Mouse (Mus musculus): Measurements from ENCODE around the gene Hilpda. TPM values are rescaled to one million over a fixed set of nuclear protein-coding genes. Genes with fewer than 3 reads are reported as not detected.

Hilpda gene
- polyA plus RNA-seq, 1 experiment from 2014 or later = 54.6 TPM

DNA sequence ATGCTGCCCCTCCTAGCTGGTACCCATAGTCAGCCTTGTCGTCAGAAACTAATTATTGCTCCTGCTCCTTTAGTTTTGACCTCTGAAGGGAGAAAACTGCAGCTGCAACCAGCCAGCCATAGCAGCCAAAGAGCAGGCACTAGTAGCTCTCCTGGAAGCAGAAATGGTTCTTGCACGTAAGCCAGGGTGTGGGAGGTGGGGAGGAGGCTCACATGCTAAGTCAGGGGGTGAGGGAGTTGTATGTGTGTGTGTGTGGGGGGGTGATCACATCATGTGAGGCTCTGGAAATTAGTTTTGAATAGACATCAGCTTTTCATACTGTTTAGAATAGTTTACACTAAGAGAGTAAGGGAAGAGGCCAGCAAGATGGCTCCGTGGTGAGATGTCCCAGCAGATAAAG, 45.7 kb downstream of the Hilpda start:
- H3K4me2 ChIP-seq (ENCODE audit: low read length) = no peak overlapping the region
- no peaks in the 10 kb centered on the region for H3K9me3 ChIP-seq (replicated peaks; ENCODE audit: control insufficient read depth, low read length)
- WGBS = 71% methylated on average over 3 of the region's 3 CpGs
- ATAC-seq (no peak), DNase-seq (ENCODE audit: low spot score) (no peak)
- no peak overlapping the region for H3K9ac ChIP-seq (ENCODE audit: low read length)
- H3K4me3 ChIP-seq (ENCODE audit: low read depth, low read length) = no peak overlapping the region
- no peaks in the 10 kb centered on the region for H3K36me3 ChIP-seq (ENCODE audit: control insufficient read depth, insufficient read depth, low read length)
- no peaks in the 10 kb centered on the region for H3K27me3 ChIP-seq (replicated peaks; ENCODE audit: control insufficient read depth, insufficient read depth, low read length)
- no peak overlapping the region for H3K27ac ChIP-seq (ENCODE audit: low read depth, low read length)
- no peaks in the 10 kb centered on the region for H3K4me1 ChIP-seq (ENCODE audit: control insufficient read depth, insufficient read depth, low read length)

DNA sequence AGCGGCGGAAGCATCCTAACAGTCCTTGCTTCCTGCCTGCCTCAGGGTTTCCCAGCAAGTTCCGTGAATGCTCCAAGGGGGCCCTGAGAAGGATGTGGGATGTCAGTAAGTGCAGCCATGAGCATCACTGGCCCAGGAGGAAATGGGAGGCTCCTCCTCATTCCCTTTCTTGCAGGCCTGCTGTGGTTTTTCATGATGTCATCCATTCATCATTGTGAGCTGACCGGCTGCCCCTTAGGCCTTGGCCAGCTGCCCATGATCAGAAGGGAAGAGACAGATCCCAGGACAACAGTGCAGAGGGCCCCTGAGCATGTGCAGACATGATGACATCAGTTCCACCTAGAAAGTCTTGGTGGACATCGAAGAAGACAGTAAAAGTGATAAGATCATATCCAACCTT, 46.6 kb downstream of the Hilpda start, which contains the start of gene Fam71f1:
Gene Fam71f1, plus strand, starts transcription at position 262 of the 400 bp plus-strand sequence.
- Histone ChIP-seq H3K9ac (ENCODE audit: low read length) (no peak within 1 kb of the TSS), H3K4me3 (ENCODE audit: low read depth, low read length) (no peak within 1 kb of the TSS), H3K4me1 (ENCODE audit: control insufficient read depth, insufficient read depth, low read length) (no peaks in the 10 kb centered on the region), H3K36me3 (ENCODE audit: control insufficient read depth, insufficient read depth, low read length) (no peaks in the 10 kb centered on the region), H3K27me3 (replicated peaks; ENCODE audit: control insufficient read depth, insufficient read depth, low read length) (no peaks in the 10 kb centered on the region), H3K4me2 (ENCODE audit: low read length) (no peak within 1 kb of the TSS), H3K27ac (ENCODE audit: low read depth, low read length) (no peak within 1 kb of the TSS), H3K9me3 (replicated peaks; ENCODE audit: control insufficient read depth, low read length) (no peaks in the 10 kb centered on the region)
- DNase-seq (ENCODE audit: low spot score) (peak; percentile 3), ATAC-seq (no peak)
- WGBS = 62% methylated on average over 3 of the region's 5 CpGs

DNA sequence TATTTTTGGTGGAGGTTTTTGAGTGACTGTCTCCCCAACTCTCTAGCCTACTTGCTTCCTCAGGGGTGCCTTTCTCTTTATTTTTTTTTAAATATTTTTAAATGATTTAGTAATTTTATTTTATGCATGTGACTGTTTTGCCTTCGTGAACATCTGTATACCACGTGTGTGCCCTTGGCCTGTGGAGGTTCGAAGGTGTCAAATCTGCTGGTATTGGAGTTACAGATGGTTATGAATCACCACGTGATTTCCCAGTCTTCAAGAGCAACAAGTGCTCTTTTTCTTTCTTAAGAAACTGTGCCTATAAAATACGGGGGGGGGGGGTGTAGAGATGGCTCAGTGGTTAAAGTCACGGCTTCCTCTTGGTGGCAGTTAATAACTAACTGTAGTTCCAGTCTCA, 49.3 kb downstream of the Hilpda start:
- no peaks in the 10 kb centered on the region for H3K9me3 ChIP-seq (replicated peaks; ENCODE audit: control insufficient read depth, low read length)
- no peak overlapping the region for H3K4me2 ChIP-seq (ENCODE audit: low read length)
- H3K9ac ChIP-seq (ENCODE audit: low read length) = no peak overlapping the region
- ATAC-seq = no peak
- H3K27me3 ChIP-seq (replicated peaks; ENCODE audit: control insufficient read depth, insufficient read depth, low read length) = no peaks in the 10 kb centered on the region
- no peaks in the 10 kb centered on the region for H3K4me1 ChIP-seq (ENCODE audit: control insufficient read depth, insufficient read depth, low read length)
- no peak overlapping the region for H3K4me3 ChIP-seq (ENCODE audit: low read depth, low read length)
- no peaks in the 10 kb centered on the region for H3K36me3 ChIP-seq (ENCODE audit: control insufficient read depth, insufficient read depth, low read length)
- 80% methylated on average over 6 of the region's 6 CpGs for WGBS
- H3K27ac ChIP-seq (ENCODE audit: low read depth, low read length) = no peak overlapping the region
- DNase-seq (ENCODE audit: low spot score) = no peak

DNA sequence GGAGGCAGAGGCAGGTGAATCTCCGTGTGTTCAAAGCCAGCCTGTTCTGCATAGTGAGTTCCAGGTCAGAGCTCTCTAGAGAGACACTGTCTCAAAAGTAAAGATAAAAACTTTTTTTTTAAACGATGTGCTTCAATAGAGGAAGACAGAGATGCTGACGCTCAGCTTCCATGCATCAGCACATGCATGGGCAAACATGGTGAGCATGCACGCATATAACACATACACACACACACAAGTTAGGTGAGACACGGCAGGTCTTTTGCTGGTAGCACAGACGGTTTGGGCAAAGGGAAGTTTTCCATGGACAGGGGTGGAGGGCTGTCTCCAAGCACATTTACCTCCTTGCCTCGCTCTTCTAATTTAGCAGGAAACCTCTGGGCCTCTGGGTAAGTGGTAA, 49.9 kb downstream of the Hilpda start:
- DNase-seq (ENCODE audit: low spot score) = no peak
- WGBS = 91% methylated on average over 7 of the region's 7 CpGs
- Histone ChIP-seq H3K9me3 (replicated peaks; ENCODE audit: control insufficient read depth, low read length) (no peaks in the 10 kb centered on the region), H3K9ac (ENCODE audit: low read length) (no peak overlapping the region), H3K4me2 (ENCODE audit: low read length) (no peak overlapping the region), H3K27me3 (replicated peaks; ENCODE audit: control insufficient read depth, insufficient read depth, low read length) (no peaks in the 10 kb centered on the region), H3K36me3 (ENCODE audit: control insufficient read depth, insufficient read depth, low read length) (no peaks in the 10 kb centered on the region), H3K27ac (ENCODE audit: low read depth, low read length) (no peak overlapping the region), H3K4me3 (ENCODE audit: low read depth, low read length) (no peak overlapping the region), H3K4me1 (ENCODE audit: control insufficient read depth, insufficient read depth, low read length) (no peaks in the 10 kb centered on the region)
- ATAC-seq = no peak

DNA sequence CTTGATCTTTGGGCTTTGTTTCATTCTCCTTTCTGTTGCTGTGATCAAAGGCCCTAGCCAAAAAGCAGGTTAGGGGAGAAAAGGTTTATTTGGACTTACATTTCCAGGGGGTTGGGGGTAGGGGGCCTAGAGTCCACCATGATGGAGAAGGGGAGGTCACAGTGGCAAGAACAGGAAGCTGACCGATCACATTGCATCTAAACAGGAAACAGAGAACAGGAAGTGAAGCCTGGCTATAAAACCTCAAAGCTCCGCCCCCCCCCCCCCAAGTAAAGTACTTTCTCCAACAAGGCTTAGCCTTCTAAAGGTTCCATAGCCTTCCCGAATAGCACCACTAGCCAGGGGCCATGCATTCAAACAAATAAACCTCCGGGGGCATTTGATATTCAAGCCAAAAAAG, 50.4 kb downstream of the Hilpda start:
- H3K27ac ChIP-seq (ENCODE audit: low read depth, low read length) = no peak overlapping the region
- H3K4me2 ChIP-seq (ENCODE audit: low read length) = no peak overlapping the region
- no peak overlapping the region for H3K9ac ChIP-seq (ENCODE audit: low read length)
- no peak for DNase-seq (ENCODE audit: low spot score)
- no peaks in the 10 kb centered on the region for H3K27me3 ChIP-seq (replicated peaks; ENCODE audit: control insufficient read depth, insufficient read depth, low read length)
- H3K4me3 ChIP-seq (ENCODE audit: low read depth, low read length) = no peak overlapping the region
- H3K36me3 ChIP-seq (ENCODE audit: control insufficient read depth, insufficient read depth, low read length) = no peaks in the 10 kb centered on the region
- 88% methylated on average over 4 of the region's 4 CpGs for WGBS
- H3K9me3 ChIP-seq (replicated peaks; ENCODE audit: control insufficient read depth, low read length) = no peaks in the 10 kb centered on the region
- ATAC-seq = no peak
- no peaks in the 10 kb centered on the region for H3K4me1 ChIP-seq (ENCODE audit: control insufficient read depth, insufficient read depth, low read length)

Other genes with a start within 250 kb of the Hilpda start
- not detected in 2 replicates for gene Lep, start 212.3 kb upstream of the Hilpda start, polyA plus RNA-seq (2014; fragmentation: Nextera tagmentation; extraction: Ambion mirVana)
- 34.3 and 36.6 TPM in 2 replicates for gene Rbm28, start 107.5 kb upstream of the Hilpda start, polyA plus RNA-seq (2014; fragmentation: Nextera tagmentation; extraction: Ambion mirVana)
- 1.9 and 3.8 TPM in 2 replicates for gene Prrt4, start 92.9 kb upstream of the Hilpda start, polyA plus RNA-seq (2014; fragmentation: Nextera tagmentation; extraction: Ambion mirVana)
- gene Impdh1, start 56.1 kb upstream of the Hilpda start, polyA plus RNA-seq (2014; fragmentation: Nextera tagmentation; extraction: Ambion mirVana) = 34.5 and 50.2 TPM in 2 replicates
- 0.53 and 1.0 TPM in 2 replicates for gene Fam71f2, start 7.1 kb downstream of the Hilpda start, polyA plus RNA-seq (2014; fragmentation: Nextera tagmentation; extraction: Ambion mirVana)
- gene Fam71f1, start 46.7 kb downstream of the Hilpda start, polyA plus RNA-seq (2014; fragmentation: Nextera tagmentation; extraction: Ambion mirVana) = not detected in 2 replicates
- 196 and 210 TPM in 2 replicates for gene Calu, start 75.6 kb downstream of the Hilpda start, polyA plus RNA-seq (2014; fragmentation: Nextera tagmentation; extraction: Ambion mirVana)
- gene Opn1sw, start 116.0 kb downstream of the Hilpda start, polyA plus RNA-seq (2014; fragmentation: Nextera tagmentation; extraction: Ambion mirVana) = 0.17 and 0.33 TPM in 2 replicates
- 40.2 and 42.2 TPM in 2 replicates for gene Ccdc136, start 123.8 kb downstream of the Hilpda start, polyA plus RNA-seq (2014; fragmentation: Nextera tagmentation; extraction: Ambion mirVana)
- 1.1 and 2.5 TPM in 2 replicates for gene Flnc, start 160.8 kb downstream of the Hilpda start, polyA plus RNA-seq (2014; fragmentation: Nextera tagmentation; extraction: Ambion mirVana)
- gene Atp6v1f, start 195.2 kb downstream of the Hilpda start, polyA plus RNA-seq (2014; fragmentation: Nextera tagmentation; extraction: Ambion mirVana) = 340 and 395 TPM in 2 replicates
- 0.27 TPM in 1 of 2 replicates, not detected in the other for gene Atp6v1fnb, start 198.9 kb downstream of the Hilpda start, polyA plus RNA-seq (2014; fragmentation: Nextera tagmentation; extraction: Ambion mirVana)
- gene Kcp, start 235.5 kb downstream of the Hilpda start, polyA plus RNA-seq (2014; fragmentation: Nextera tagmentation; extraction: Ambion mirVana) = 5.8 and 10.6 TPM in 2 replicates